Mouse (Mus musculus) midbrain, postnatal 0 days (tissue): ENCODE data around the gene Nr4a3. TPM values are rescaled to one million over a fixed set of nuclear protein-coding genes. Genes with fewer than 3 reads are reported as not detected.

ENCODE experiments used
- ATAC-seq: fragments of 200-750 bp; cut with Nextera tagmentation; 2 replicates; pipeline ENCODE4 v1.8.0; 2017; ENCODE audit warnings: moderate number of reproducible peaks, mild to moderate bottlenecking, moderate TSS enrichment, moderate library complexity; ENCODE audit not compliant: low FRiP score
- DNase-seq: peaks from one replicate; pipeline ENCODE4 v3.0.0-alpha.2; 2015; ENCODE audit warnings: low spot score
- H3K27ac ChIP-seq: fragments of 300-500 bp; sonication (generic); 2 replicates; pipeline ENCODE4 v1.5.1; 2014; ENCODE audit warnings: low read depth, mild to moderate bottlenecking, low read length, mixed read lengths
- H3K27me3 ChIP-seq: fragments of 300-500 bp; sonication (generic); 2 replicates; pipeline ENCODE4 v1.6.1; 2014; ENCODE audit warnings: low read length, control low read depth, mixed read lengths; ENCODE audit not compliant: insufficient read depth
- H3K36me3 ChIP-seq: fragments of 300-500 bp; sonication (generic); 2 replicates; pipeline ENCODE4 v1.6.1; 2014; ENCODE audit warnings: low read length, control low read depth, mixed read lengths; ENCODE audit not compliant: insufficient read depth
- H3K4me1 ChIP-seq: fragments of 300-500 bp; sonication (generic); 2 replicates; pipeline ENCODE4 v1.6.1; 2014; ENCODE audit warnings: mild to moderate bottlenecking, control low read depth, antibody characterized with exemption, low read length, mixed read lengths; ENCODE audit not compliant: insufficient read depth
- H3K4me2 ChIP-seq: fragments of 300-500 bp; sonication (generic); 2 replicates; pipeline ENCODE4 v1.6.1; 2014; ENCODE audit warnings: low read depth, mild to moderate bottlenecking, low read length, mixed read lengths; ENCODE audit not compliant: poor library complexity, severe bottlenecking
- H3K4me3 ChIP-seq: fragments of 300-500 bp; sonication (generic); 2 replicates; pipeline ENCODE4 v1.5.1; 2014; ENCODE audit warnings: low read depth, mild to moderate bottlenecking, low read length, moderate library complexity
- H3K9ac ChIP-seq: fragments of 300-500 bp; sonication (generic); replicated peaks from 2 replicates; pipeline ENCODE4 v1.6.1; 2014; ENCODE audit warnings: mild to moderate bottlenecking, low read length, moderate library complexity, mixed read lengths; ENCODE audit not compliant: poor library complexity, severe bottlenecking
- H3K9me3 ChIP-seq: fragments of 300-500 bp; sonication (generic); 2 replicates; pipeline ENCODE4 v1.6.1; 2016; ENCODE audit warnings: low read length, control low read depth
- CTCF ChIP-seq: IDR thresholded peaks from 2 replicates; pipeline ENCODE4 v1.5.1; 2016; ENCODE audit warnings: antibody characterized with exemption, mild to moderate bottlenecking
- WGBS: fragments of 180-500 bp; shearing (Covaris S2); extraction: QIAGEN DNeasy Blood & Tissue Kit; methylation state at CpG from one replicate; pipeline ENCODE4 v1.1.7; 2014; 5-methylcytosine and 5-hydroxymethylcytosine counted together
- polyA plus RNA-seq: library from polyadenylated mRNA; unstranded; fragments of >200 nt; fragmentation: Nextera tagmentation; extraction: Ambion mirVana; gene quantifications from 2 replicates; pipeline ENCODE4 v1.2.1, GENCODE M21; 2015
- total RNA-seq: library from RNA; depleted of rRNA; stranded (reverse); fragments of >200 nt; gene quantifications from 2 replicates; pipeline ENCODE4 v1.2.3, GENCODE M21; 2014

Gene Nr4a3
- total and polyA plus RNA-seq, 2 experiments from 2014 or later, result 0.95 to 3.2 TPM

DNA sequence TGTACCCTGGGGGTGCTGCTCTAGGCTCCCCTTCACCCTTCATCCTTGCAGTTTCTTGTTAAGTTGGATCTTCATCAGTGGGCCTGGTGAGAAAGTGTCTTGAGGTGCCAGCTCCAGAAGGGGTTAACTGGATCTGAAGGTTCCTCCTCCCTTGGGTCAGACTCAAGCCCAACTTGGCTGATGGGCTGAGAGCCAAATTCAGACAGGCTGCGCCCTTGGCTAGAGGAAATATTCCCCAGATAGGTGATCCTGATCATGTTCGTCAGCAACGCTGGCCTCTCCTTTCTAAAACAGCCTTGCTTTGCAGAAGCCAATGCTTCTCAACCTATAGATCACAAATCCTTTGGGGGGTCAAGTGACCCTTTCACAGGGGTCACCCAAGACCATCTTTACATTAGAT, 27.1 kb downstream of the Nr4a3 start:
- WGBS, result 88% methylated on average over 3 of the region's 3 CpGs
- Histone ChIP-seq H3K4me3 (no peak overlapping the region), H3K36me3 (no peaks in the 10 kb centered on the region), H3K9me3 (no peaks in the 10 kb centered on the region), H3K4me1 (no peaks in the 10 kb centered on the region), H3K9ac (no peak overlapping the region), H3K4me2 (no peak overlapping the region), H3K27ac (no peak overlapping the region), H3K27me3 (no peaks in the 10 kb centered on the region)
- no peak for ATAC-seq
- no peak for DNase-seq
- TF ChIP-seq CTCF, result no peak

DNA sequence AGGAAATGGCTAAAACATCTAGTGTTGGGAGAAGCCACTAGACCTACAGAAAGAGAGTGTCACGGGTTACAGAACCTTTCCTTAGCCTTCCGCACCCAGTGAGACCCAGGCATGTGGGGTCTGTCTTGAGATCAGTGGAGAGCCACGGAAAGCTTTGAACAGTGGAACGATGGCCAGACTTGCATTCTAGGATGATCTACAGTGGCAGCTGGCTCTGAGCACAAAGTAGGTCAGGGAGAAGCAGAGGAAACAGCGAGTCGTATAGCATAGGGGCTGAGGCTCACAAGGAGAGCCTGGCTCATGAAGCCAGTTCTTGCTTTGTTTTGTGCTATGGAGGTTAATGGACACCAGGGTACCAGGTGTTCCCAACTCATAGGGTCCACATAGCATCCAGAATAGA, 28.4 kb downstream of the Nr4a3 start:
- H3K4me1 ChIP-seq, result no peaks in the 10 kb centered on the region
- ATAC-seq, result no peak
- DNase-seq, result no peak
- H3K4me2 ChIP-seq, result no peak overlapping the region
- no peaks in the 10 kb centered on the region for H3K36me3 ChIP-seq
- H3K4me3 ChIP-seq, result no peak overlapping the region
- no peak overlapping the region for H3K27ac ChIP-seq
- 91% methylated on average over 6 of the region's 6 CpGs for WGBS
- no peak overlapping the region for H3K9ac ChIP-seq
- no peaks in the 10 kb centered on the region for H3K9me3 ChIP-seq
- TF ChIP-seq CTCF, result no peak
- H3K27me3 ChIP-seq, result no peaks in the 10 kb centered on the region

DNA sequence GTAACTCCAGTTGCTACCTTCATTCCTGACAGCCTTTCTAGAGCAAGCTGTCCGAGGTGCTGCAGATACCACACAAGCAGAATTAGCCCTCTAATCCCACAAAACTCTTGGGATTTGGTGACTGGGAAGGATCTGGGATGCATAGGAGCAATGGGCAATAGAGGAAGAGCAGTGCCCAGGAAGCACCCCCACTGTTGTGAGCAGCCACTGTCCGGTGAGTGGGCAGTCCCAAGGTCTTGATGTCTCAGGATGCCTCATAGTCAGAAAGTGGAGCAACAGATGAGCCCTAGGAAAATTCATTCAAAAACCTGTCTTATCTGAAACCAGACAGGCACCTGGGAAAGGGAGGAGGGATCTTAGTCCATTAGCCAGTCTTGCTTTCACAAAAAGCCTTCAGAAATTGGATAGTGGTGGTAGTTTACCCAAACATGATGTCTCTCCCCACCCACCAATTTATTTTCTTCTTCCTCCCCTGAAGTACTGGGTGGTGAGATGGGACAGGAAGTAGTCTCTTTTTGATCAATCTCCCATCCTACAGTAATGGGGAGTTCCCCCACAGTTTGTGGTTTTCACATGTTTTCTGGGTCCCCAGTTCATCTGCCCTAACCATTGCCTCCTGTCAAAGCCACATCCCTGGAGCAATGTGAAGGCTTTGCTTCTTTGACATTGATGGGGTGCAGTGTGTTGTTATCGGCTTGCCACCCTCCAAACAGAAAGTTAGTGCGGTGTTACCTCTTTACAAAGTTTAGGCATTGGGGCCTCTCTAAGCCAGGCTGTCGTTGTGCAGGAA, 29.7 kb downstream of the Nr4a3 start:
- no peaks in the 10 kb centered on the region for H3K4me1 ChIP-seq
- ATAC-seq (no peak), DNase-seq (no peak)
- H3K27me3 ChIP-seq, result no peaks in the 10 kb centered on the region
- no peak overlapping the region for H3K27ac ChIP-seq
- H3K9me3 ChIP-seq, result no peaks in the 10 kb centered on the region
- no peak overlapping the region for H3K9ac ChIP-seq
- H3K4me2 ChIP-seq, result no peak overlapping the region
- WGBS, result 95% methylated on average over 5 of the region's 5 CpGs
- no peak overlapping the region for H3K4me3 ChIP-seq
- H3K36me3 ChIP-seq, result no peaks in the 10 kb centered on the region
- no peak for TF ChIP-seq CTCF

DNA sequence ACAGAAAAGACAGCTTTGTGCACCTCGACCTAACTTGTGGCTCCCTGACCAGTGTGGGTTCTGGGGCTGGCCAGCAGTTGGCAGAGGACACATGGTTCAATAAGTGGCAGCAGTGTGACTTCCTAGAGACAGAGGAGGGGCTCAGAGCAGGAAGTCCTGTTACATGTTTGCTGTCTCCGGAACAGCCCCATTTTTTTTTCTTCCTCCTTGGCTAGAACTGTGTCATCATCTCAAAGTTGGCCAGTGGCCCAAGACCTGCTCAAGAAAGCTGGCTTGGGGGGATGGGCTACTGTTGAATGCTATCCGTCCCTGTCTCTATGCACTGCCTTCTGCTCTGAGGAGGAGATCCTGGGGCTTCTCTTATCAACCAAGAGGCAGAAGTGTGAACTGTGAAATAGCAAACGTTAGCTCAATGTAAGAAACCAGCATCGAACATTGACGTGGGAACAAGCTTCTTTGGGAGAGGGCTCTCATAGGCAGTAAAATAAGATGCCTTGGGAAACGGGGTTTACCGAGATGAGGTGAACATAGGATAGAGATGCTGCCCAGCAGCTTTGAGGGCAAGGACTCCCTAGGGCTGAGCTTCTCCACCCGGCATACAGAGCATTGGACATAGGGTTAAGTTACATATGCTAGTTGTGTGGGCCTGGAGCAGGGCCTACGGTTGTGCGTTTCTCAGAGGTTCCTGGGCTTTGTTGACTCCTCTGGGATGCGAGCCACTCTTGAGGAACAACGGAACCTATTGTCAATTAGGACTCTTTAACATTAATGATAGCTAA, 31.9 kb downstream of the Nr4a3 start:
- Histone ChIP-seq H3K4me2 (no peak overlapping the region), H3K9me3 (no peaks in the 10 kb centered on the region), H3K27me3 (no peaks in the 10 kb centered on the region), H3K27ac (no peak overlapping the region), H3K4me3 (no peak overlapping the region), H3K36me3 (no peaks in the 10 kb centered on the region), H3K9ac (no peak overlapping the region), H3K4me1 (no peaks in the 10 kb centered on the region)
- ATAC-seq (no peak), DNase-seq (peak; percentile 26)
- no peak for TF ChIP-seq CTCF
- 79% methylated on average over 13 of the region's 13 CpGs for WGBS

DNA sequence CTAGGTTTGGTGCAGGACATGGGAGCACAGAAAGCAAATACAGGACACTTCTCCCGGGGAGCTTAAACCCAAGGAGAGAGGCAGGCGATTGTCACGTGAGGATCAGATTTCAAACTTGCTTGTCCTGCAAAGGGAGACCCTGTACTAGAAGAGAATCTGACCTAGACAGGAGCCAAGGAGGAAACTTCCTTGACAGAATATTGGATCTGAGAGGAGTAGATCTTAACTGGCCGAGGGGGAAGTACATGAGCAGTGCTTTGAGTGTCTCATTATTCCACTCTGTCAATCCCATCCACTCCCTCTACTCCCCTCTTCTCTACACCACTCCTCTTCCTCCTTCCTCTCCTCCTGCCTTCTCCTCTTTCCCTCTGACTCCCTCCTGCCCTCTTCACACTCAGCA, 33.3 kb downstream of the Nr4a3 start:
- TF ChIP-seq CTCF, result no peak
- Histone ChIP-seq H3K4me1 (no peaks in the 10 kb centered on the region), H3K4me2 (no peak overlapping the region), H3K27ac (no peak overlapping the region), H3K4me3 (no peak overlapping the region), H3K9me3 (no peaks in the 10 kb centered on the region), H3K36me3 (no peaks in the 10 kb centered on the region), H3K27me3 (no peaks in the 10 kb centered on the region), H3K9ac (no peak overlapping the region)
- 20% methylated on average over 4 of the region's 4 CpGs for whole genome bisulfite sequencing
- DNase-seq (no peak), ATAC-seq (no peak)
